Mouse (Mus musculus) myocyte (in vitro differentiated cells): ENCODE measurements around the gene Aff3. TPM values are rescaled to one million over a fixed set of nuclear protein-coding genes. Genes with fewer than 3 reads are reported as not detected.

Source experiments
- H3K27me3 ChIP-seq: one replicate; pipeline ENCODE4 v1.6.1; 2011; ENCODE audit not compliant: control insufficient read depth, insufficient read depth, insufficient read length
- H3K36me3 ChIP-seq: one replicate; pipeline ENCODE4 v1.6.1; 2011; ENCODE audit not compliant: control insufficient read depth, insufficient read depth
- H3K4me2 ChIP-seq: one replicate; pipeline ENCODE4 v1.6.1; 2011; ENCODE audit warnings: low read depth, control low read depth
- H3K4me3 ChIP-seq: one replicate; pipeline ENCODE4 v1.5.1; 2011; ENCODE audit warnings: mild to moderate bottlenecking, control low read depth, moderate library complexity
- H3K79me2 ChIP-seq: one replicate; pipeline ENCODE4 v1.6.1; 2011; ENCODE audit not compliant: control insufficient read depth, insufficient read depth
- H3ac ChIP-seq: one replicate; pipeline ENCODE4 v1.6.1; 2011; ENCODE audit not compliant: control insufficient read depth, insufficient read length
- CEBPB ChIP-seq: IDR thresholded peaks from 2 replicates; pipeline ENCODE4 v1.6.1; 2011; ENCODE audit warnings: mild to moderate bottlenecking, moderate library complexity; ENCODE audit not compliant: poor library complexity, insufficient read depth, severe bottlenecking
- E2F4 ChIP-seq: IDR thresholded peaks from one replicate; pipeline ENCODE4 v1.6.1; 2011; ENCODE audit warnings: mild to moderate bottlenecking, control low read depth, moderate library complexity; ENCODE audit not compliant: insufficient read depth
- MAX ChIP-seq: IDR thresholded peaks from one replicate; pipeline ENCODE4 v1.6.1; 2011; ENCODE audit warnings: low read depth, mild to moderate bottlenecking, control low read depth
- MYOD1 ChIP-seq, 3 experiments: IDR thresholded peaks; one replicate each; pipeline ENCODE4 v1.6.1; 2011; ENCODE audit warnings: control low read depth in 2 of 3, low read depth in 2 of 3, mild to moderate bottlenecking in 2 of 3, moderate library complexity in 1 of 3; ENCODE audit not compliant: insufficient read length in 2 of 3, control insufficient read depth in 1 of 3
- MYOG ChIP-seq, 3 experiments: IDR thresholded peaks; one replicate each; pipeline ENCODE4 v1.6.1; 2011; ENCODE audit warnings: control low read depth in 2 of 3, low read depth in 2 of 3, mild to moderate bottlenecking in 2 of 3; ENCODE audit not compliant: insufficient read length in 2 of 3, control insufficient read depth in 1 of 3, insufficient read depth in 1 of 3
- POLR2A ChIP-seq: IDR thresholded peaks from one replicate; pipeline ENCODE4 v1.6.1; 2011; ENCODE audit warnings: low read depth, mild to moderate bottlenecking, control low read depth, moderate library complexity; ENCODE audit not compliant: insufficient read length
- POLR2AphosphoS2 ChIP-seq: IDR thresholded peaks from one replicate; pipeline ENCODE4 v1.6.1; 2011; ENCODE audit warnings: low read depth, control low read depth; ENCODE audit not compliant: insufficient read length
- REST ChIP-seq: IDR thresholded peaks from one replicate; pipeline ENCODE4 v1.6.1; 2011; ENCODE audit warnings: mild to moderate bottlenecking, control low read depth, moderate library complexity; ENCODE audit not compliant: insufficient read depth, insufficient read length
- SRF ChIP-seq: IDR thresholded peaks from one replicate; pipeline ENCODE4 v1.6.1; 2011; ENCODE audit warnings: low read depth; ENCODE audit not compliant: control insufficient read depth, insufficient read length
- TCF12 ChIP-seq: IDR thresholded peaks from one replicate; pipeline ENCODE4 v1.6.1; 2011; ENCODE audit warnings: mild to moderate bottlenecking, control low read depth; ENCODE audit not compliant: poor library complexity, insufficient read depth, severe bottlenecking
- TCF3 ChIP-seq: IDR thresholded peaks from one replicate; pipeline ENCODE4 v1.6.1; 2011; ENCODE audit warnings: low read depth, control low read depth; ENCODE audit not compliant: insufficient read length
- USF1 ChIP-seq: IDR thresholded peaks from one replicate; pipeline ENCODE4 v1.6.1; 2011; ENCODE audit warnings: low read depth, mild to moderate bottlenecking, control low read depth, moderate library complexity
- polyA plus RNA-seq: library from polyadenylated mRNA; unstranded; fragments of >200 nt; fragmentation: generic; extraction: Trizol; gene quantifications from one replicate; pipeline ENCODE4 v1.2.1, GENCODE M21; 2012; ENCODE audit warnings: missing spikeins

Aff3 gene
- polyA plus RNA-seq, 1 experiment = not detected

DNA sequence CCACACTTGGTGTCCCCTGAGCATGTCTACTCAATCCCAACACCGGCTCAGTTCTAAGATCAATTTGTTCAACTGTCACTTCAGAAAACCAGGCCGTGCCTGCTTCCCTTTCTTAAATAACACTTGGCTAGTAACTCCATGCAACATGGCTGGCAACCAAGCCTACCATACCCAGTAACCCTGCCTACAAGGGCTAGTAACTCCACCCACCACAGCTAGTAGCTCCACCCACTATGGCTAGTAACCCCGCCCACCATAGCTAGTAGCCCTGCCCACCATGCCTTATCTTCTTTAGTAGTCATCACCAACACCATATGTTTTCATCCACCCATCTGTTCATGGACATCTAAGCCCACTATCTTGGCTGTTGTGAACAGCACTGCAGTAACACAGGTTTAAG is 302.5 kb downstream of the Aff3 start:
- Histone ChIP-seq H3K79me2 (no peaks in the 10 kb centered on the region), H3K4me2 (no peak overlapping the region), H3K4me3 (no peak overlapping the region), H3K36me3 (no peaks in the 10 kb centered on the region), H3K27me3 (no peaks in the 10 kb centered on the region), H3ac (no peak overlapping the region)
- TF ChIP-seq USF1 = no peak
- no peak for TF ChIP-seq E2F4
- no peak for TF ChIP-seq TCF12
- no peak for TF ChIP-seq CEBPB
- TF ChIP-seq REST = no peak
- TF ChIP-seq TCF3 = no peak
- no peak for TF ChIP-seq POLR2A
- no peak for TF ChIP-seq MYOG (IDR thresholded peaks at IDR 0.05; ENCODE audit: control insufficient read depth in 1 of 3, insufficient read depth in 1 of 3, insufficient read length in 2 of 3, low read depth in 2 of 3)
- TF ChIP-seq MAX = no peak
- TF ChIP-seq POLR2AphosphoS2 = no peak
- no peak for TF ChIP-seq SRF
- no peak for TF ChIP-seq MYOD1 (IDR thresholded peaks at IDR 0.05; ENCODE audit: control insufficient read depth in 1 of 3, insufficient read length in 2 of 3, low read depth in 2 of 3)

DNA sequence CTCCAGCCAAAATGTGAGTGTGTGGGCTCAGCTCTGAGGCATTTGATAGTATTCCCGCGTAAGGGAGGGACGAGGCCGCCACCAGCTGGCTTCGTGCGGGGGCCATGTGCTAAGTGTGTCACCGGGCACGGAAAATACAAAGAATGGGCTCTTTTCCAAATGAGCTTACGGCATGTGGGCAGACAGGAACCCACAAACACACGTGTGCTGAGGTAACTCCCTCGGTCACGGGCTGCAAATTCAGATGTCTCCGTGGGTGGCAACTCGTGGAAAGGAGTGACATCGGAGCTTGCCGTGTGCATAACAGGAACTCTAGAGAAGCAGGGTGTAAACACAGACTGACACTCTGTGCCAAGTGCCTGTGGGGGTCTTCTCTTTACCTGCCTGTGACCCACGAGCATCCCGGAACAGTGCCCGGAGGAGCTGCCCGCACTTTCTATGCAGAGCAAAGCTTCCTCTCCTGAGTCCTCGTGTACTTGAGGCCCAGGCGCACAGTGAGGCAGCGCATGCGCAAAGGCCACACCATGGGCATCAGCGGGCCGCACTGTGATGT is 305.9 kb downstream of the Aff3 start:
- H3K4me2 ChIP-seq = no peak overlapping the region
- no peak overlapping the region for H3ac ChIP-seq
- no peak overlapping the region for H3K4me3 ChIP-seq
- no peaks in the 10 kb centered on the region for H3K79me2 ChIP-seq
- no peak for TF ChIP-seq REST
- TF ChIP-seq MAX = no peak
- TF ChIP-seq USF1 = no peak
- TF ChIP-seq TCF3 = no peak
- no peak for TF ChIP-seq SRF
- TF ChIP-seq MYOG (IDR thresholded peaks at IDR 0.05; ENCODE audit: control insufficient read depth in 1 of 3, insufficient read depth in 1 of 3, insufficient read length in 2 of 3, low read depth in 2 of 3) = no peak
- no peak for TF ChIP-seq E2F4
- TF ChIP-seq CEBPB = no peak
- no peak for TF ChIP-seq TCF12
- no peak for TF ChIP-seq POLR2A
- TF ChIP-seq POLR2AphosphoS2 = no peak
- TF ChIP-seq MYOD1 (IDR thresholded peaks at IDR 0.05; ENCODE audit: control insufficient read depth in 1 of 3, insufficient read length in 2 of 3, low read depth in 2 of 3) = no peak
- H3K36me3 ChIP-seq = no peaks in the 10 kb centered on the region
- no peaks in the 10 kb centered on the region for H3K27me3 ChIP-seq

- no peaks in the 10 kb centered on the region for H3K27me3 ChIP-seq
- H3K4me3 ChIP-seq = no peak overlapping the region
- no peak for TF ChIP-seq TCF3
- H3K36me3 ChIP-seq = no peaks in the 10 kb centered on the region
- H3K79me2 ChIP-seq = no peaks in the 10 kb centered on the region
- H3K4me2 ChIP-seq = no peak overlapping the region
- no peak overlapping the region for H3ac ChIP-seq
Measured at GRCm38 (mm10) chr1:38357933-38358796, 306.6 kb downstream of the Aff3 start.

GRCm38 (mm10) chr1:38354585-38354984 is 310.2 kb downstream of the Aff3 start:
- no peaks in the 10 kb centered on the region for H3K27me3 ChIP-seq
- no peak overlapping the region for H3K4me3 ChIP-seq
- no peaks in the 10 kb centered on the region for H3K79me2 ChIP-seq
- no peak overlapping the region for H3K4me2 ChIP-seq
- TF ChIP-seq TCF3 = no peak
- no peaks in the 10 kb centered on the region for H3K36me3 ChIP-seq
- no peak overlapping the region for H3ac ChIP-seq

DNA sequence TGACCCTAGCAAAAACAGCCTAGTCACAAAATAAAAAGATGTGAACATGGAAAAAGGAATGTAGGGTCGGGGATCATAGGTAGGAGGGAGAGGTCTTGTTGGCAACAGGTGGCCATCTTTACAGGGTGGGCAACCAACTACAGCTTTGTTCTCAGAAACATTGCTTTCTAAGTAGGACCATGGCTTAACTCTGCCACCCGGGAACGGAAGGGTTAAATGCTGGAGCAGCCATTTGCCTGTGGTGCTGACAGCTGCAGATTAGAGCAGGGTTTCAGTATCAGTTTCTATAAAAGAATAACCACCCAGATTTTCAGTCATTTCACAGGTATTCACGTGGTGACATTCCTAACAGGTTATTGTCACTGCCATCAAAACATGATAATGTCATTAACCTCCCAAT is 317.4 kb downstream of the Aff3 start:
- no peak overlapping the region for H3K4me3 ChIP-seq
- no peaks in the 10 kb centered on the region for H3K36me3 ChIP-seq
- H3ac ChIP-seq = no peak overlapping the region
- H3K4me2 ChIP-seq = no peak overlapping the region
- H3K79me2 ChIP-seq = no peaks in the 10 kb centered on the region
- H3K27me3 ChIP-seq = no peaks in the 10 kb centered on the region
- TF ChIP-seq TCF12 (no peak), E2F4 (no peak), REST (no peak), TCF3 (no peak), MYOD1 (IDR thresholded peaks at IDR 0.05; ENCODE audit: control insufficient read depth in 1 of 3, insufficient read length in 2 of 3, low read depth in 2 of 3) (no peak), CEBPB (no peak), POLR2AphosphoS2 (no peak), MAX (no peak), SRF (no peak), POLR2A (no peak), USF1 (no peak), MYOG (IDR thresholded peaks at IDR 0.05; ENCODE audit: control insufficient read depth in 1 of 3, insufficient read depth in 1 of 3, insufficient read length in 2 of 3, low read depth in 2 of 3) (no peak)
